Mouse (Mus musculus): Measurements from ENCODE around the gene Ldlrad1.

- TF ChIP-seq CTCF (IDR thresholded peaks at IDR 0.05; ENCODE audit: low read depth, low read length) = no peak
- no peak for TF ChIP-seq POLR2A (IDR thresholded peaks at IDR 0.05; ENCODE audit: extremely low read depth, insufficient read depth, low read length)
Observed at GRCm38 (mm10) chr4:107232219-107232618, 23.2 kb downstream of the Ldlrad1 start.

Measured in liver, adult 2 months (tissue).